Mouse (Mus musculus) heart, embryonic 10.5 days (tissue): ENCODE results near the gene Il1rap. TPM values are rescaled to one million over a fixed set of nuclear protein-coding genes. Genes with fewer than 3 reads are reported as not detected.

Experiments used
- polyA plus RNA-seq: library from polyadenylated mRNA; unstranded; fragments of >200 nt; fragmentation: Nextera tagmentation; extraction: Ambion mirVana; gene quantifications from 2 replicates; pipeline ENCODE4 v1.2.1, GENCODE M21; 2016

Il1rap gene
- polyA plus RNA-seq, 1 experiment from 2014 or later: 7.4 TPM

Other genes with a start within 250 kb of the Il1rap start
- gene Cldn1, start 209.9 kb upstream of the Il1rap start, polyA plus RNA-seq: 1.1 and 3.6 TPM in 2 replicates
- gene Cldn16, start 118.6 kb upstream of the Il1rap start, polyA plus RNA-seq: not detected in 2 replicates
- not detected in 2 replicates for gene Tmem207, start 54.9 kb upstream of the Il1rap start, polyA plus RNA-seq